Mouse (Mus musculus) MEL (cell line): ENCODE results near the gene Rcsd1. TPM values are rescaled to one million over a fixed set of nuclear protein-coding genes. Genes with fewer than 3 reads are reported as not detected.

Experiments used
- DNase-seq: peaks from one replicate; pipeline ENCODE4 v3.0.0; 2011; ENCODE audit warnings: low read depth, low spot score
- H3K27ac ChIP-seq: 2 replicates; pipeline ENCODE4 v1.5.1; 2012; ENCODE audit warnings: low read depth, mild to moderate bottlenecking, control low read depth, low read length, moderate library complexity; ENCODE audit not compliant: control insufficient read depth
- H3K27me3 ChIP-seq, 2 experiments: fragments of 150-350 bp in 1 of 2; sonication (generic) in 1 of 2; 2 replicates each; pipeline ENCODE4 v1.6.1; 2012; ENCODE audit warnings: low read length in 2 of 2, mild to moderate bottlenecking in 2 of 2, improper control_type of control experiment in 1 of 2, moderate library complexity in 1 of 2; ENCODE audit not compliant: insufficient read depth in 2 of 2, control insufficient read depth in 1 of 2
- H3K36me3 ChIP-seq, 2 experiments: 2 replicates each; pipeline ENCODE4 v1.6.1; 2012 to 2014; ENCODE audit warnings: low read length in 2 of 2, improper control_type of control experiment in 1 of 2, inconsistent platforms in 1 of 2, mild to moderate bottlenecking in 1 of 2; ENCODE audit not compliant: insufficient read depth in 2 of 2, control insufficient read depth in 1 of 2
- H3K4me1 ChIP-seq, 2 experiments: fragments of 150-350 bp in 1 of 2; sonication (generic) in 1 of 2; 2 replicates each; pipeline ENCODE4 v1.6.1; 2012; ENCODE audit warnings: low read length in 2 of 2, improper control_type of control experiment in 1 of 2, mild to moderate bottlenecking in 1 of 2; ENCODE audit not compliant: insufficient read depth in 2 of 2, control insufficient read depth in 1 of 2
- H3K4me3 ChIP-seq, 2 experiments: fragments of 150-350 bp in 1 of 2; sonication (generic) in 1 of 2; 2 replicates each; pipeline ENCODE4 v1.5.1; 2012; ENCODE audit warnings: low read depth in 2 of 2, low read length in 2 of 2, mild to moderate bottlenecking in 2 of 2, moderate library complexity in 2 of 2, control low read depth in 1 of 2, improper control_type of control experiment in 1 of 2; ENCODE audit not compliant: control insufficient read depth in 1 of 2, insufficient read depth in 1 of 2
- H3K79me2 ChIP-seq: 2 replicates; pipeline ENCODE4 v1.6.1; 2012; ENCODE audit warnings: mild to moderate bottlenecking, low read length, moderate library complexity; ENCODE audit not compliant: control insufficient read depth, poor library complexity, insufficient read depth
- H3K9ac ChIP-seq: 2 replicates; pipeline ENCODE4 v1.6.1; 2012; ENCODE audit warnings: low read depth, mild to moderate bottlenecking, control low read depth, low read length, moderate library complexity; ENCODE audit not compliant: control insufficient read depth, poor library complexity, severe bottlenecking
- H3K9me3 ChIP-seq: fragments of 150-350 bp; sonication (generic); replicated peaks from 2 replicates; pipeline ENCODE4 v1.6.1; 2012; ENCODE audit warnings: mild to moderate bottlenecking, low read length, improper control_type of control experiment, moderate library complexity; ENCODE audit not compliant: insufficient read depth
- BHLHE40 ChIP-seq: IDR thresholded peaks from 2 replicates; pipeline ENCODE4 v1.6.1; 2012; ENCODE audit warnings: low read depth, mild to moderate bottlenecking, inconsistent platforms, low read length, improper control_type of control experiment, borderline replicate concordance
- CHD1 ChIP-seq: IDR thresholded peaks from 2 replicates; pipeline ENCODE4 v1.6.1; 2012; ENCODE audit warnings: low read depth, mild to moderate bottlenecking, inconsistent platforms, low read length, improper control_type of control experiment
- CHD2 ChIP-seq: IDR thresholded peaks from 2 replicates; pipeline ENCODE4 v1.6.1; 2011; ENCODE audit warnings: low read length, improper control_type of control experiment
- CTCF ChIP-seq, 3 experiments: IDR thresholded peaks in 2 of 3; conservative IDR thresholded peaks in 1 of 3; 2 replicates each; pipeline ENCODE4 v1.5.1; 2011 to 2012; ENCODE audit warnings: low read length in 3 of 3, low read depth in 2 of 3, mild to moderate bottlenecking in 2 of 3, improper control_type of control experiment in 1 of 3, inconsistent platforms in 1 of 3, mixed read lengths in 1 of 3, moderate library complexity in 1 of 3; ENCODE audit not compliant: control insufficient read depth in 1 of 3, insufficient read depth in 1 of 3, poor library complexity in 1 of 3, severe bottlenecking in 1 of 3
- E2F4 ChIP-seq: IDR thresholded peaks from 2 replicates; pipeline ENCODE4 v1.6.1; 2011; ENCODE audit warnings: low read depth, low read length, improper control_type of control experiment, borderline replicate concordance
- ELF1 ChIP-seq: IDR thresholded peaks from 2 replicates; pipeline ENCODE4 v1.6.1; 2014; ENCODE audit warnings: low read depth, mild to moderate bottlenecking, inconsistent platforms, low read length, improper control_type of control experiment, moderate library complexity
- EP300 ChIP-seq, 2 experiments: IDR thresholded peaks; 2 replicates each; pipeline ENCODE4 v1.6.1; 2011; ENCODE audit warnings: improper control_type of control experiment in 2 of 2, low read length in 2 of 2, low read depth in 1 of 2, mild to moderate bottlenecking in 1 of 2
- ETS1 ChIP-seq: IDR thresholded peaks from 2 replicates; pipeline ENCODE4 v1.6.1; 2012; ENCODE audit warnings: low read depth, mild to moderate bottlenecking, inconsistent platforms, low read length, improper control_type of control experiment, moderate library complexity
- GABPA ChIP-seq: IDR thresholded peaks from 2 replicates; pipeline ENCODE4 v1.6.1; 2012; ENCODE audit warnings: low read depth, mild to moderate bottlenecking, inconsistent platforms, low read length, improper control_type of control experiment, moderate library complexity
- GATA1 ChIP-seq: IDR thresholded peaks from 2 replicates; pipeline ENCODE4 v1.6.1; 2011; ENCODE audit warnings: low read depth, low read length, improper control_type of control experiment
- HCFC1 ChIP-seq: IDR thresholded peaks from 2 replicates; pipeline ENCODE4 v1.6.1; 2012; ENCODE audit warnings: low read depth, mild to moderate bottlenecking, inconsistent platforms, low read length, improper control_type of control experiment, moderate library complexity
- JUND ChIP-seq: IDR thresholded peaks from 2 replicates; pipeline ENCODE4 v1.6.1; 2011; ENCODE audit warnings: low read depth, mild to moderate bottlenecking, improper control_type of control experiment, low read length
- KAT2A ChIP-seq: conservative IDR thresholded peaks from 2 replicates; pipeline ENCODE4 v1.6.1; 2012; ENCODE audit warnings: low read depth, low read length, improper control_type of control experiment, inconsistent platforms
- MAFK ChIP-seq: IDR thresholded peaks from 2 replicates; pipeline ENCODE4 v1.6.1; 2011; ENCODE audit warnings: low read depth, mild to moderate bottlenecking, low read length, improper control_type of control experiment, borderline replicate concordance
- MAX ChIP-seq: IDR thresholded peaks from 2 replicates; pipeline ENCODE4 v1.6.1; 2011; ENCODE audit warnings: low read length, improper control_type of control experiment
- MEF2A ChIP-seq: IDR thresholded peaks from 2 replicates; pipeline ENCODE4 v1.6.1; 2014; ENCODE audit warnings: low read depth, mild to moderate bottlenecking, inconsistent platforms, low read length, improper control_type of control experiment; ENCODE audit not compliant: poor library complexity, insufficient replicate concordance, severe bottlenecking; ENCODE audit errors: extremely low read depth
- MXI1 ChIP-seq: IDR thresholded peaks from 2 replicates; pipeline ENCODE4 v1.6.1; 2011; ENCODE audit warnings: mild to moderate bottlenecking, low read depth, low read length, improper control_type of control experiment
- MYB ChIP-seq: IDR thresholded peaks from 2 replicates; pipeline ENCODE4 v1.6.1; 2011; ENCODE audit warnings: mild to moderate bottlenecking, low read depth, low read length, improper control_type of control experiment
- MYC ChIP-seq: IDR thresholded peaks from 2 replicates; pipeline ENCODE4 v1.6.1; 2011; ENCODE audit warnings: low read depth, mild to moderate bottlenecking, low read length, improper control_type of control experiment, moderate library complexity
- NELFE ChIP-seq: IDR thresholded peaks from 2 replicates; pipeline ENCODE4 v1.6.1; 2011; ENCODE audit warnings: low read depth, low read length, improper control_type of control experiment
- NRF1 ChIP-seq: IDR thresholded peaks from 2 replicates; pipeline ENCODE4 v1.6.1; 2014; ENCODE audit warnings: low read depth, mild to moderate bottlenecking, inconsistent platforms, low read length, improper control_type of control experiment, moderate library complexity; ENCODE audit not compliant: poor library complexity, insufficient read depth, severe bottlenecking
- POLR2A ChIP-seq, 2 experiments: IDR thresholded peaks; 2 replicates each; pipeline ENCODE4 v1.6.1; 2011 to 2012; ENCODE audit warnings: low read length in 2 of 2, mild to moderate bottlenecking in 2 of 2, control low read depth in 1 of 2, improper control_type of control experiment in 1 of 2, low read depth in 1 of 2, moderate library complexity in 1 of 2; ENCODE audit not compliant: control insufficient read depth in 1 of 2, insufficient read depth in 1 of 2, poor library complexity in 1 of 2
- RAD21 ChIP-seq: IDR thresholded peaks from 2 replicates; pipeline ENCODE4 v1.6.1; 2011; ENCODE audit warnings: mild to moderate bottlenecking, low read depth, low read length, improper control_type of control experiment
- RCOR1 ChIP-seq: IDR thresholded peaks from 2 replicates; pipeline ENCODE4 v1.6.1; 2012; ENCODE audit warnings: low read depth, mild to moderate bottlenecking, inconsistent platforms, low read length, improper control_type of control experiment
- SIN3A ChIP-seq: IDR thresholded peaks from 2 replicates; pipeline ENCODE4 v1.6.1; 2012; ENCODE audit warnings: low read length, improper control_type of control experiment, inconsistent platforms
- SMC3 ChIP-seq: IDR thresholded peaks from 2 replicates; pipeline ENCODE4 v1.6.1; 2011; ENCODE audit warnings: low read depth, low read length, improper control_type of control experiment
- TAL1 ChIP-seq: IDR thresholded peaks from 2 replicates; pipeline ENCODE4 v1.6.1; 2012; ENCODE audit warnings: mild to moderate bottlenecking, inconsistent platforms, low read length, moderate library complexity, mixed read lengths
- TBP ChIP-seq: IDR thresholded peaks from 2 replicates; pipeline ENCODE4 v1.8.0; 2011; ENCODE audit warnings: low read depth, low read length, improper control_type of control experiment
- TCF12 ChIP-seq: IDR thresholded peaks from 2 replicates; pipeline ENCODE4 v1.6.1; 2014; ENCODE audit warnings: low read depth, mild to moderate bottlenecking, inconsistent platforms, low read length, improper control_type of control experiment, moderate library complexity
- UBTF ChIP-seq: IDR thresholded peaks from 2 replicates; pipeline ENCODE4 v1.6.1; 2012; ENCODE audit warnings: low read depth, mild to moderate bottlenecking, inconsistent platforms, low read length, improper control_type of control experiment, moderate library complexity, borderline replicate concordance; ENCODE audit not compliant: insufficient read depth
- USF1 ChIP-seq: IDR thresholded peaks from 2 replicates; pipeline ENCODE4 v1.6.1; 2014; ENCODE audit warnings: low read depth, mild to moderate bottlenecking, inconsistent platforms, low read length, improper control_type of control experiment, moderate library complexity
- USF2 ChIP-seq, 2 experiments: IDR thresholded peaks; 2 replicates each; pipeline ENCODE4 v1.6.1; 2011 to 2012; ENCODE audit warnings: improper control_type of control experiment in 2 of 2, low read length in 2 of 2, borderline replicate concordance in 1 of 2, inconsistent platforms in 1 of 2, low read depth in 1 of 2, mild to moderate bottlenecking in 1 of 2; ENCODE audit not compliant: insufficient read depth in 1 of 2
- ZC3H11A ChIP-seq: IDR thresholded peaks from 2 replicates; pipeline ENCODE4 v1.6.1; 2012; ENCODE audit warnings: low read depth, mild to moderate bottlenecking, inconsistent platforms, low read length, improper control_type of control experiment
- ZMIZ1 ChIP-seq: IDR thresholded peaks from 2 replicates; pipeline ENCODE4 v1.6.1; 2012; ENCODE audit warnings: low read depth, mild to moderate bottlenecking, inconsistent platforms, low read length, improper control_type of control experiment, moderate library complexity
- ZNF384 ChIP-seq: IDR thresholded peaks from 2 replicates; pipeline ENCODE4 v1.6.1; 2012; ENCODE audit warnings: low read depth, mild to moderate bottlenecking, inconsistent platforms, low read length, improper control_type of control experiment
- polyA plus RNA-seq, 2 experiments: library from polyadenylated mRNA; stranded (reverse) in 1 of 2; unstranded in 1 of 2; fragments of >175 nt in 1 of 2; fragments of >200 nt in 1 of 2; gene quantifications; 2 replicates each; pipeline versions ENCODE4 v1.2.1 to v1.2.4; 2012; ENCODE audit warnings: low replicate concordance in 2 of 2, low read depth in 1 of 2; ENCODE audit not compliant: insufficient read length in 2 of 2, insufficient read depth in 1 of 2, missing spikeins in 1 of 2
- total RNA-seq: library from RNA; depleted of rRNA; stranded (reverse); fragments of 300-350 nt; gene quantifications from 2 replicates; pipeline ENCODE4 v1.2.3, GENCODE M21; 2012

The Rcsd1 gene
- total and polyA plus RNA-seq, 3 experiments: 19.0 to 38.0 TPM; not detected in 1

DNA sequence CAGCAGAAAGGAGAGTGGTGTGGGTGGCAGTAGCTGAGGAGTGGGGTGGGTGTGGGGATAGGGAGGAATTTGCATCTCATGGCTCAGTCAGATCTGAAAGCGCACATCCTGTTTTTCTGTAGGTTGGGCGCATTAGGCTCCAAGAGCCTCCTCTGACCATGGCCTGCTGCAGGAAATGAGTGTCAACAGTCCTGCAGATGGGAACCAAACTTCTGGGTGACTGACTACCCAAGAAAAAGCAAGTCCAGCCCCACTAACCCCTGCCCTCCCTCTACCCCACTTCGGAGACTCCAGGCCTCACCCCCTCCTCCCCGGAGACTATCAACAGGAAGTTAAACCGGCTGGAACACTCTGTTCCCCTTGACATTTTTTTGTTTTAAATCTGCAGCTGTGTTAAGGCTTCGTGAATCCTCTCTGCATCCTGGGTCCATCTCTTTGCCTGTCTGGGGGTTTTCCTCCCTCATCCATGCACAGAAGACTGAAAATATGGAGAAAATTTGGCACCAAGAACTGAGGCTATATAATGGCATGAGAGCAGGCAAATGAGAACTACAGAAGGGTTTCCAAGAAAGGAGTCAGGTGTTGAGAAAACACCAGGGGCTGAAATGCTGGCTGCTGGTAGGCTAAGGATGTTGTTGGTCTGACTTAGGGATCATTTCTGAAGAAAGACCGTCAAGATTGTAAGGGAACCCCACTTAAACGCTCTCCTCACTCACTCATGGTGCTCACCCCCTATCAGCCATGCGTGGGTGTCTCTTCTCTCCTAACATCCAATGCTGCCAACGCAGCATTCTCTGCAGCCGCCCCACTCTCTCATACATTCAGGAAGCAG, 8.4 kb upstream of the Rcsd1 start:
- DNase-seq: peak; percentile 77
- H3K27me3 ChIP-seq: no peaks in the 10 kb centered on the region
- peak overlapping the region; percentile 51 to 60 for H3K4me3 ChIP-seq
- H3K9ac ChIP-seq: peak overlapping the region; percentile 77
- peaks cover 3 to 21% of the 10 kb centered on the region in 2 experiments; a peak in 3 of 4 replicates for H3K4me1 ChIP-seq
- H3K9me3 ChIP-seq: no peaks in the 10 kb centered on the region
- H3K36me3 ChIP-seq: peaks cover 0 to 14% of the 10 kb centered on the region in 2 experiments; a peak in 2 of 4 replicates
- H3K27ac ChIP-seq: peak overlapping the region; percentile 92
- H3K79me2 ChIP-seq: no peaks in the 10 kb centered on the region; the same call in 1 of the 2 replicates
- TF ChIP-seq MYB: no peak
- TF ChIP-seq MAFK: peak; percentile 34; the same call in 1 of the 2 replicates
- no peak for TF ChIP-seq RAD21
- TF ChIP-seq SMC3: no peak
- no peak for TF ChIP-seq UBTF
- TF ChIP-seq ELF1: no peak; the same call in 1 of the 2 replicates
- peak; percentile 42 to 43; a peak in 2 of 4 replicates for TF ChIP-seq POLR2A (IDR thresholded peaks at IDR 0.05; ENCODE audit: control insufficient read depth in 1 of 2, insufficient read depth in 1 of 2, low read depth in 1 of 2, low read length in 2 of 2, poor library complexity in 1 of 2)
- TF ChIP-seq TAL1: no peak
- TF ChIP-seq ZC3H11A: no peak
- TF ChIP-seq KAT2A: no peak
- TF ChIP-seq SIN3A: peak; percentile 58
- TF ChIP-seq E2F4: no peak
- TF ChIP-seq GABPA: no peak
- TF ChIP-seq ETS1: 0 out of 2 replicates have a peak, but pooled peaks have one; percentile 7
- no peak for TF ChIP-seq TBP
- TF ChIP-seq MAX: peak; percentile 47; the same call in 1 of the 2 replicates
- 0 out of 2 replicates have a peak, but pooled peaks have one; percentile 12 for TF ChIP-seq MYC
- TF ChIP-seq CHD2: no peak
- TF ChIP-seq MEF2A: no peak
- peak; percentile 53; the same call in 1 of the 2 replicates for TF ChIP-seq ZNF384
- TF ChIP-seq BHLHE40: no peak
- no peak for TF ChIP-seq USF2 (IDR thresholded peaks at IDR 0.05; ENCODE audit: borderline replicate concordance in 1 of 2, insufficient read depth in 1 of 2, low read depth in 1 of 2, low read length in 2 of 2)
- no peak for TF ChIP-seq NRF1
- no peak for TF ChIP-seq GATA1
- no peak for TF ChIP-seq CTCF (IDR thresholded peaks at IDR 0.05 in 2 of 3, conservative IDR thresholded peaks at IDR 0.05 in 1 of 3; ENCODE audit: control insufficient read depth in 1 of 3, insufficient read depth in 1 of 3, low read depth in 2 of 3, low read length in 3 of 3, poor library complexity in 1 of 3, severe bottlenecking in 1 of 3)
- no peak for TF ChIP-seq RCOR1
- peak; percentile 23 to 38; a peak in 3 of 4 replicates for TF ChIP-seq EP300 (IDR thresholded peaks at IDR 0.05; ENCODE audit: low read depth in 1 of 2, low read length in 2 of 2)
- TF ChIP-seq TCF12: no peak
- TF ChIP-seq NELFE: peak; percentile 33
- TF ChIP-seq MXI1: peak; percentile 35; the same call in 1 of the 2 replicates
- no peak; the same call in 1 of the 2 replicates for TF ChIP-seq ZMIZ1
- TF ChIP-seq JUND: no peak
- 0 out of 2 replicates have a peak, but pooled peaks have one; percentile 10 for TF ChIP-seq USF1
- 0 out of 2 replicates have a peak, but pooled peaks have one; percentile 3 for TF ChIP-seq HCFC1
- peak; percentile 59; the same call in 1 of the 2 replicates for TF ChIP-seq CHD1
